Mouse (Mus musculus) cortical plate, adult 2 months (tissue): Measurements from ENCODE around the gene Dpysl4.

Experiments
- CTCF ChIP-seq: fragments of 200-500 bp; IDR thresholded peaks from 2 replicates; pipeline ENCODE4 v1.5.1; 2011; ENCODE audit warnings: mild to moderate bottlenecking, control low read depth, low read length; ENCODE audit not compliant: insufficient read depth; ENCODE audit errors: extremely low read depth
- POLR2A ChIP-seq: fragments of 200-500 bp; IDR thresholded peaks from 2 replicates; pipeline ENCODE4 v1.6.1; 2011; ENCODE audit warnings: mild to moderate bottlenecking, low read length, control low read depth; ENCODE audit not compliant: insufficient read depth; ENCODE audit errors: extremely low read depth

GRCm38 (mm10) chr7:139091681-139092080, 5.9 kb downstream of the Dpysl4 start:
- TF ChIP-seq POLR2A (no peak), CTCF (no peak)
